Mouse (Mus musculus): ENCODE data around the gene Zfp513. TPM values are rescaled to one million over a fixed set of nuclear protein-coding genes. Genes with fewer than 3 reads are reported as not detected.
A peak's percentile ranks its signal among the peaks of the same experiment; 100 is the strongest.

Gene Zfp513
- total and polyA plus RNA-seq, 3 experiments = 3.6 to 10.2 (median 7.4) TPM

GRCm38 (mm10) chr5:31195671-31196070, 6.4 kb downstream of the Zfp513 start:
- no peak overlapping the region for H3K27ac ChIP-seq (ENCODE audit: insufficient read depth, low read depth)
- peaks cover 62 to 72% of the 10 kb centered on the region in 2 experiments for H3K36me3 ChIP-seq (replicated peaks in 1 of 2; ENCODE audit: control insufficient read depth in 1 of 2, insufficient read depth in 1 of 2, low read length in 1 of 2)
- H3K4me1 ChIP-seq (ENCODE audit: control insufficient read depth in 1 of 2, insufficient read depth in 2 of 2) = peaks cover 8 to 38% of the 10 kb centered on the region in 2 experiments
- no peaks in the 10 kb centered on the region for H3K27me3 ChIP-seq (replicated peaks)
- dilution Hi-C loops (cut with MboI; ENCODE audit: extremely low pct_ligation_motif_present, extremely low pct_unique_long_range_greater_than_20kb, low sequenced_read_pairs) (no loop called here), in situ Hi-C loops (cut with MboI; ENCODE audit: low pct_ligation_motif_present, low pct_unique_long_range_greater_than_20kb, low sequenced_read_pairs) (no loop called here)
- no peak overlapping the region for H3K4me2 ChIP-seq (ENCODE audit: insufficient read depth, low read depth, poor library complexity, severe bottlenecking)
- H3K9ac ChIP-seq (ENCODE audit: insufficient read depth, low read depth) = no peak overlapping the region
- DNase-seq (ENCODE audit: extremely low read depth) = no peak
- H3K79me2 ChIP-seq (replicated peaks; ENCODE audit: control insufficient read depth, extremely low read depth, insufficient read depth, poor library complexity, severe bottlenecking) = peaks cover 32% of the 10 kb centered on the region
- H3K4me3 ChIP-seq (replicated peaks in 1 of 3; ENCODE audit: low read depth in 2 of 3, low read length in 2 of 3, poor library complexity in 1 of 3) = no peak overlapping the region
- TF ChIP-seq POLR2A (IDR thresholded peaks at IDR 0.05; ENCODE audit: low read depth, low read length) (no peak), NELFE (IDR thresholded peaks at IDR 0.05; ENCODE audit: low read depth, low read length) (no peak), ZKSCAN1 (IDR thresholded peaks at IDR 0.05; ENCODE audit: borderline replicate concordance, low read depth, low read length) (no peak), KAT2A (IDR thresholded peaks at IDR 0.05; ENCODE audit: insufficient replicate concordance, low read length) (no peak), ZNF384 (IDR thresholded peaks at IDR 0.05; ENCODE audit: low read depth, low read length) (no peak), ZMIZ1 (IDR thresholded peaks at IDR 0.05; ENCODE audit: low read depth, low read length) (no peak), UBTF (IDR thresholded peaks at IDR 0.05; ENCODE audit: low read depth, low read length) (no peak), MYC (IDR thresholded peaks at IDR 0.05; ENCODE audit: low read depth, low read length) (no peak), MEF2A (IDR thresholded peaks at IDR 0.05; ENCODE audit: borderline replicate concordance, low read depth, low read length) (no peak), RAD21 (IDR thresholded peaks at IDR 0.05; ENCODE audit: low read depth, low read length) (no peak), JUND (conservative IDR thresholded peaks at IDR 0.05; ENCODE audit: low read depth, low read length) (no peak), ZC3H11A (IDR thresholded peaks at IDR 0.05; ENCODE audit: low read depth, low read length) (no peak), PAX5 (IDR thresholded peaks at IDR 0.05; ENCODE audit: low read length) (no peak)
- no peaks in the 10 kb centered on the region for H3K9me3 ChIP-seq (replicated peaks; ENCODE audit: low read length)

DNA sequence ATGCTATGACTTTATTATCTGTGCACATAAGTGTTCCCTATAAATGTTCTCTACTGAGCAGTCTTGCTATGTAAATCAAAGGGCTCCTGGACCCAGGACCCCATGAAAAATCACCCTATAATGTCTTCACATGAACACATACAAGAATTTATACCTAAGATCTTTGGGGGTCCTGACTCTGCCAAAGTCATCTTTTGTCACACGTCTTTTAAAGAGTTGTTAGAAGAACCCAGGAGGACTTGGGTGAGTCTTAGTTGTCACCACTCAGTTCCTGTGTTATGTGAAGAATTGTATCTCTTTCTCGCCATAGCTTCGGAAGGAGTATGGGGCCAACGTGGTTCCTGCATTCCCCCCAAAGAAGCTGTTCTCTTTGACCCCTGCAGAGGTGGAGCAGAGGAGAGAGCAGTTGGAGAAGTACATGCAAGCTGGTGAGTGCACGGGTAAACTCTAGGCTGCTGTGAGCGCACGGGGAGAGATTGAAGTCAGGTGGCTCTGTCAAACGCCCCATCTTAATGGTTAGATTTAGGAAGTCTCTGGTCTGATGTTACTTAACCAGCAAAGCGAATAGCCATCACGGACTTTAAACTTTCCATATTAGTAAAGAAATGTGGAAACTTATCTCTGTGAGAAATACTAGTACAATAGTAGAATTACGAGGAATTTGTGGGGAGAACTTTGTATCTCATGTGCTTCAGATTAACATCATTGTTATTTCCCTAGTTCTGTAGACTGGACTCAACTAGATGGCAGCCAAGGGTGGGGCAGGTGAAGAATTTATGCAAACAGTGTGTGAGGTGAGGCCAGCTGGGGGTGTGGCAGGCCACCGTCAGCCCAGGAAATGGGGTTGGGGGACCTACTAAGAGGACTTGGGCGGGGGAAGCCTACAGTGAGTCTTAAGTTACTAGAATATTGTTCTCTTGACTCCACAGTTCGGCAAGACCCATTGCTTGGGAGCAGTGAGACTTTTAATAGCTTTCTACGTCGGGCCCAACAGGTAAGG, 7.3 kb downstream of the Zfp513 start:
- Histone ChIP-seq H3K27me3 (replicated peaks) (no peaks in the 10 kb centered on the region), H3K4me1 (ENCODE audit: control insufficient read depth in 1 of 2, insufficient read depth in 2 of 2) (peaks cover 2 to 30% of the 10 kb centered on the region in 2 experiments; a peak in 3 of 4 replicates), H3K9ac (ENCODE audit: insufficient read depth, low read depth) (peak overlapping the region; percentile 89), H3K36me3 (replicated peaks in 1 of 2; ENCODE audit: control insufficient read depth in 1 of 2, insufficient read depth in 1 of 2, low read length in 1 of 2) (peaks cover 62 to 72% of the 10 kb centered on the region in 2 experiments), H3K9me3 (replicated peaks; ENCODE audit: low read length) (no peaks in the 10 kb centered on the region), H3K79me2 (replicated peaks; ENCODE audit: control insufficient read depth, extremely low read depth, insufficient read depth, poor library complexity, severe bottlenecking) (peaks cover 27% of the 10 kb centered on the region), H3K27ac (ENCODE audit: insufficient read depth, low read depth) (no peak overlapping the region), H3K4me2 (ENCODE audit: insufficient read depth, low read depth, poor library complexity, severe bottlenecking) (peak overlapping the region; percentile 84; the same call in 1 of the 2 replicates), H3K4me3 (replicated peaks in 1 of 3; ENCODE audit: low read depth in 2 of 3, low read length in 2 of 3, poor library complexity in 1 of 3) (peak overlapping the region; percentile 83 to 96 (median 88))
- in situ Hi-C loops (cut with MboI; ENCODE audit: low pct_ligation_motif_present, low pct_unique_long_range_greater_than_20kb, low sequenced_read_pairs) = no loop called here
- no peak for TF ChIP-seq POLR2AphosphoS2 (IDR thresholded peaks at IDR 0.05; ENCODE audit: low read depth, low read length)
- TF ChIP-seq ZMIZ1 (IDR thresholded peaks at IDR 0.05; ENCODE audit: low read depth, low read length) = no peak
- TF ChIP-seq KAT2A (IDR thresholded peaks at IDR 0.05; ENCODE audit: insufficient replicate concordance, low read length) = no peak
- TF ChIP-seq TBP (conservative IDR thresholded peaks at IDR 0.05; ENCODE audit: low read depth, low read length) = no peak
- no peak for TF ChIP-seq CHD1 (IDR thresholded peaks at IDR 0.05; ENCODE audit: low read depth, low read length)
- TF ChIP-seq MAX (IDR thresholded peaks at IDR 0.05; ENCODE audit: low read length) = no peak
- TF ChIP-seq POLR2A (IDR thresholded peaks at IDR 0.05; ENCODE audit: low read depth, low read length) = no peak
- TF ChIP-seq NRF1 (IDR thresholded peaks at IDR 0.05; ENCODE audit: low read depth, low read length) = no peak
- no peak for TF ChIP-seq PAX5 (IDR thresholded peaks at IDR 0.05; ENCODE audit: low read length)
- no peak for TF ChIP-seq GABPA (IDR thresholded peaks at IDR 0.05; ENCODE audit: insufficient replicate concordance, low read depth, low read length)
- no peak for TF ChIP-seq RAD21 (IDR thresholded peaks at IDR 0.05; ENCODE audit: low read depth, low read length)
- TF ChIP-seq ELF1 (IDR thresholded peaks at IDR 0.05; ENCODE audit: low read depth, low read length) = no peak
- TF ChIP-seq ETS1 (conservative IDR thresholded peaks at IDR 0.05; ENCODE audit: low read depth, low read length) = no peak
- no peak for TF ChIP-seq E2F4 (IDR thresholded peaks at IDR 0.05; ENCODE audit: insufficient replicate concordance, low read depth, low read length)
- no peak for TF ChIP-seq CTCF (conservative IDR thresholded peaks at IDR 0.05 in 1 of 2, IDR thresholded peaks at IDR 0.05 in 1 of 2; ENCODE audit: low read depth in 2 of 2, low read length in 2 of 2)
- dilution Hi-C loops (cut with MboI; ENCODE audit: extremely low pct_ligation_motif_present, extremely low pct_unique_long_range_greater_than_20kb, low sequenced_read_pairs) = no loop called here
- no peak for DNase-seq (ENCODE audit: extremely low read depth)

All from CH12.LX (cell line).